Mouse (Mus musculus) heart, postnatal 25 days (tissue): Measurements from ENCODE around the gene 4930564D02Rik. TPM values are rescaled to one million over a fixed set of nuclear protein-coding genes. Genes with fewer than 3 reads are reported as not detected.

Source experiments
- DNase-seq: peaks from one replicate; pipeline ENCODE4 v3.0.0; 2022; ENCODE audit warnings: low spot score
- intact Hi-C: fragments of 180-260 bp; cut with DNase I; formaldehyde crosslinking; loops from one replicate; pipeline ENCODE4 v1.15.1; 2025
- total RNA-seq, 2 experiments: library from RNA; stranded (reverse); gene quantifications; 2 replicates each; pipeline ENCODE4 v1.2.3; 2021

Gene 4930564D02Rik
- total RNA-seq, 2 experiments from 2014 or later, result not detected

DNA sequence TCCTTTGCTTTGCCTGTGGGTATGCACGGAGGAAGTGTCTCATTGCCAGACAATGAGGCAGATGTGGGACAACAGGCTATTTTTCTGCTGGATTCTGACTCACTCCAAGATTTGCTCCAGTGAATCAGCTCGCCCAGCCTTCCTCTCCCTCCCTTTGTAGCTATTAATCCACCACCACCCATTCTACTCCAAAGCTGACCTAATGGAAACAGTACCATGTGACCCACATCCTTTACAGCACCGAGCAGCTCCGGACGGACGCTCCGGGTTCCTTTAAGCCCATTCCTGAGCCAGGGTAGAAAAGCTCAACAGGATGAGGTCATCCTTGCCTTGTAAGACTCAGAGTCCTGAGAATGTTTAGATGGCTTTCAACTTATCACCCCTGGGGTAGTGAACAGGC is 11.7 kb upstream of the 4930564D02Rik start:
- intact Hi-C loops, result loop anchor here (5.0 kb wide), 2 partner anchors 188 to 268 kb away; partner anchors contain the start of gene Rhoc

DNA sequence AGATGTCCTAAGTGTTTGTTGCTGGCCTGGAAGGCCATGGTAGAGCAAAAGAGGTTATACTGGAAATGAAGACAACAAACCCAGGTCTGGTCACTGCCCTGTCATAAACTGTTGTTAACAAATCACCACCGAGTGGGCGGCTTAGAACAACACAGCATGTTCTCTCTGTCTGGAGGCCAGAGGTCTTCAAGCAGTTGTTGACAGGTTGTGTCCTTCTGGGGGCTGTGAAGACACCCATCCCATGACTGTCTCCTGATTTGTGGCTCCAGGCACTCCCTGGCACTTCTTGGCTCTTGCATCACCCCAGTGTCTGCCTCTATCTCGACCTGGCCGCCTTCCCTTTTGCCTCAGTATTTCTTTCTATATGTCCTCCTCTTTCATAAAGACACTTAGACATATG is 11.0 kb upstream of the 4930564D02Rik start:
- DNase-seq, result no peak

More for the DNA sequence above, 11.7 kb upstream of the 4930564D02Rik start:
- peak; percentile 85 for DNase-seq

DNA sequence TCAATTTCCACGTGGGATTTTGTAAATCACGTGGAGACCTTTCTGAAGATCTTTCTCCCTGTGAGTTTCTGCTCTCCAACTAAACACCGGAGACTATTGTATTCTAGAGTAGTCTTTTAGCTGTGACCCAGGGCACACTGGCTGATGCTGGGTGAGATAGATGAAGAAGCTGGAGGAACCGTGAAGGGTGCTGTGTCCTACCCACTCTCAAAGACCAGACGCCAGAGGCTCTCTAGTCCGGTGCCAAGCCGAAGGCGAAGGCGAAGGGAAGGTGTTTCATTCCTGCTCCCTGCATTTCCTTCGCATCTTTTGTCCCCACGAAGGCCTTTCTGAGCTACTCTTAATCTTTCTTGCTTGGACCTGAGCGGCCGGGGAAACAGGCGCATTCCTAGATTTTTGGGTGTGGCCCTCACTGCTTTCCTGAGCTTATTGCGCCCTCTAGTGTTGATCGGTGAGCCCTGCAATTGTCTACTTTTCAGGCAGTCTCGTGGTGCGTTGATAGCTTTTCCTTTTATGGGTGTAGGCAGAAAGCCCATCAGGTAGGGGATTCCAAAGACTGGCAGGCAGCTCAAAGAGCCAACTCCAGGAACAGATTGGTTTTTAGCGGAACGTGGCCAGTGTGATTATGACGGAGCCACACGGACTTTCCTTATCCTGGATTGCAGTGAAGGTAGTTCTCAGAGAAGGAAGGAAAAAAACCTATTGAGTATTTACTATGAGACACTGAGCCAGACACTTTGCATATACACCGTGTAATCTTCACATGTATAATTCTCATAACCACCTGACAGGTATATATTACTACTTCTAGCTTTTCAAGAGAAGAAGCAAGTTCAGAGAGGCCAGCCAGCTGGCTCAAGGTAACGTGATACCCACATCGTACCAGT is 7.8 kb upstream of the 4930564D02Rik start:
- intact Hi-C loops, result loop anchor here (1.0 to 5.0 kb wide), 3 partner anchors 67 to 272 kb away; partner anchors contain the start of gene Rhoc
- peak; percentile 69 for DNase-seq

More for the DNA sequence above, 11.0 kb upstream of the 4930564D02Rik start:
- intact Hi-C loops, result loop anchor here (5.0 kb wide), 2 partner anchors 188 to 268 kb away; partner anchors contain the start of gene Rhoc

DNA sequence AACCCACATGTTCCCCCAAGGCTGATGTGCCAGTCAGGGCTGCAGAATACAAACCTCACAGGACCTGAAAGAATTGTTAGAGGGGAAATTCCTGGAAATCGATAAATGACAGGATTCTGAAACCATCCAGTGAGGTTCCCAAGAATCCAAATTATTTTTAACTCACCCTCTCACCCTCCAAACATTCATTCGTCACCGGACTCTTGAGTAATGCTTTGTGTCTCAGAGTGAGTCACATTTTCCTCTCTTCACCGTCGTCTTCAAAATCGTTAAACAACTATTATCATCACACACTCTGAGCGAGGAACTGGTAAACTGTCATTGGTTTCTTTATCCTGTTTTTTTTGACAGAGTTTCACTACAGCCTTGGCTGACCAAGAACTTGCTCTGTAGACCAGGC is 6.7 kb upstream of the 4930564D02Rik start:
- intact Hi-C loops, result loop anchor here (1.0 to 5.0 kb wide), 5 partner anchors 68 to 348 kb away; partner anchors contain the start of gene Rhoc

DNA sequence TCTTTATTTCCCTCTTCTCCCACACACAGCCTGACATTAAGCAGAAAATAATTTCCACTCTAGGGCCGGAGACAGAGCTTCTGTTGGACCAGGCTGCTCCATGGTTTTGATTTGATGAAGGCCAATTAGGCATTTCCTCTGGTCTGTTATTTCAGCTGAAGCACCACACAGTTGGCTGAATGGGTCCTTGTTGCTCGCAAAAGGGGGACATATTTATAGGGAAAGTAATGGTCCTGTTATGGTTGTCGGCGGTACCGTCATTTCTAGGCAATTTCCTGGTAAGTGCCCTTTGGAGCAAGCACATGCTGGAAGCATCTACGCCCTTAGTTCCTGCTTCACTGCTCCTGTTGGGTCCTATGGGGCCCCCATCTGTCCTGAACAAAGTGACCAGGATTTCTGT is 5.7 kb upstream of the 4930564D02Rik start:
- intact Hi-C loops, result loop anchor here (5.0 kb wide), 2 partner anchors 289 to 349 kb away; no protein-coding TSS in a partner anchor
- no peak for DNase-seq

More for the DNA sequence above, 6.7 kb upstream of the 4930564D02Rik start:
- no peak for DNase-seq

DNA sequence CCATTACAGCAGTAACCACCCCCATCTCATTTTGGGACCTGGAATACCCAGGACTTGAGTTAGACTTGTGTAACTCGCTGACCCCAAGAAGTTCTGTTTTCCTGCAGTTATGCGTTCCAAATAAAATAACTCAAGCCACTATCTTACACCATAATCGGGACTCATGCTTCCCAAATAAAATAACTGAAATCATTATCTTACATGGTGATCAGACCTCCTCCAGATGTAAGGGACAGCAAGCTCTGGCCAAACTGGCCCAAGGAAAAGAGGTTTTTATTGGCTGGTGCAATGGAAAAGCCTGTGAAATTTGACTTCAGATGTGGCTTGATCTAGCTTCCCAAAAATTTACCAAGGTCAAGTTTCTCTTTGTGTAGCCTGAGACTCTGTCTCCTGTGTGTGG is 5.1 kb upstream of the 4930564D02Rik start:
- intact Hi-C loops, result loop anchor here (5.0 kb wide), 2 partner anchors 289 to 349 kb away; no protein-coding TSS in a partner anchor
- no peak for DNase-seq

DNA sequence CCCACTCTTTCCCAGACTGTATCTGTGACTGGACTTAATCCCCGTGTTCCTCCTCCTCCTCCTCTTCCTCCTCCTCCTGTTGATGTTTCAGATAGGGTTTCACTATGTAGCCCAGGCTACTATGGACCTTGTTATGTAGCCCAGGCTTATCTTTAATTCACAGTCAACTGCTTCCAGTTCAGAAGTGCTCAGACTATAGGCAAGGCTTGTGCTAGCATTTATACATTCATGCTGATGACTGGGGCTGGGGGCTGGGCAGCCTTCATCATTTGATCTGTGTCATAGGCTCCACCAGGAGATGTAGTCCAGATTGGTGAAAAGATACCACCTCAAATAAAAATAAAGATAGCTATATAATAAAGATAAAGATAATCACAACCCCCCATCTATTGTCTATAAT is 4.7 kb upstream of the 4930564D02Rik start:
- intact Hi-C loops, result loop anchor here (5.0 kb wide), 2 partner anchors 290 to 350 kb away; no protein-coding TSS in a partner anchor
- no peak for DNase-seq

DNA sequence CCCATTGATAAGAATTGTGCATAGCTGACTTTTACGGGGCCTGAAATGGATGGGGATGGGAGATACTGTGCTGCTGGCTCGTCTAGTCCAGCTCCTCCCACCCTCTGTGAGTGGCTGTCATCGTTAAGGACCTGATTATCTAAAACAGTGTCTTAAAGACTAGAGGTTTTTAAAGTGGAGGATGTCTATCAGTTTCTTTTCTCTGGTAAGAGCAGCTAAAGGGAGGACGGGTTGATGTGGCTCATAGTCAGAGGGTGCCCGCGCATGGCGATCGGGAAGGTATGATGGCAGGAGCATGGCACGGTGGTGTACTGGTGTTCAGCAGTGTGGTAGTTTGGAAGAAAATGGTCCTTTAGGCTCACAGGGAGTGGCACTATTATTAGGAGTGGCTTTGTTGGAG is 4.0 kb upstream of the 4930564D02Rik start:
- intact Hi-C loops, result loop anchor here (5.0 kb wide), 2 partner anchors 290 to 350 kb away; no protein-coding TSS in a partner anchor
- no peak for DNase-seq

DNA sequence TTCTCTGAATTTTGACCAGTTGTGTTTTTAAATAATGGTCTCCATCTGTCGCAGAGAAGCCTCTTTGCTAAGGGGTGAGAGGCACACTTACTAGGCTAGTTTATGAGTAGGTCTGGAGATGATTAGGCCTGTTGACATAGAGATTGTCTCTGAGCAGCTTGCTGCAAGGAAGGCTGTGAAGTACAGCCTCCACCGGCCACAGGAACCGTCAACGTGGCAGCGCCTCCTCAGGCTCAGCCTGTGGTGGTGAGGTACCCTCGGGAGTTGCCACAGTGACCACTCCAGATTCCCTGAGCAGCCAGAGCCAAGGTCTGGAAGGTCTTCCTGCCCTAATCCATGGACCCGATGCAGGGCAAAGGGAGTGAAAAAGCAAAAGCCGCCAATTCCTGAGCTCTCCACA is 3.9 kb downstream of the 4930564D02Rik start:
- intact Hi-C loops, result no loop called here
- DNase-seq, result no peak

DNA sequence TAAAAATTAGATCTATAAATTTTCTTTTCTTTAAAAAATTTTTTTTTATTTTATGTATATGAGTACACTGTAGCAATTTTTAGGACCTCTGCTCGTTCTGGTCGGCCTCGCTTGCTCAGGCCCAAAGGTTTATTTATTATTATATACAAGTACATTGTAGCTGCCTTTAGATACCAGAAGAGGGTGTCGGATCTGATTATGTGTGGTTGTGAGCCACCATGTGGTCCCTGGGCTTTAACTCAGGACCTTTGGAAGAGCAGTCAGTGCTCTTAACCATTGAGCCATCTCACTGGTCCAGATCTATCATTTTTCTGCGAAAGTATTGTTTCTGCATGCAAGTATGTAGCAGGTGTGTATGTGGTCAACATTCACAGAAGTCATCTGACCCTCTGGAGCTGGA is 4.6 kb downstream of the 4930564D02Rik start:
- intact Hi-C loops, result no loop called here
- no peak for DNase-seq

DNA sequence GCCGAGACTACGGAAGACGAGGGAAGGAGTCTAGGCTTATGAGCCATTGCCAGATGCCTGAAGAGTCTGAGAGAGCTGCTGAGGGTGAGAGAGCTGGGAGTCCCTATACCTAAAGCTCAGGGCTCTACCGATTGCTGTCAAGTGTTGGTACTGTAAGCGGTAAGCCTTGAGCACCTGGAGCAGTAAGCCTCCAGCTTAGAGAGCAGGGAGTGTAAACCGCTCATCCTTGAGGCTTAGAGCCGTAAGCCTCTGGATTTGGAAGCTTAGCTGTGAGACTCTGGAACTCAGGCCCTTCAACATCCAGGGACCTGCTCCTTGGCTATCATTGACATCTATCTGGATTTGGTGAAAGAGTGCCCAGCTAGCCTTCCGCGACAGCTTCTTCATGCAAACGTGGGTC is 5.9 kb downstream of the 4930564D02Rik start:
- intact Hi-C loops, result no loop called here
- no peak for DNase-seq

DNA sequence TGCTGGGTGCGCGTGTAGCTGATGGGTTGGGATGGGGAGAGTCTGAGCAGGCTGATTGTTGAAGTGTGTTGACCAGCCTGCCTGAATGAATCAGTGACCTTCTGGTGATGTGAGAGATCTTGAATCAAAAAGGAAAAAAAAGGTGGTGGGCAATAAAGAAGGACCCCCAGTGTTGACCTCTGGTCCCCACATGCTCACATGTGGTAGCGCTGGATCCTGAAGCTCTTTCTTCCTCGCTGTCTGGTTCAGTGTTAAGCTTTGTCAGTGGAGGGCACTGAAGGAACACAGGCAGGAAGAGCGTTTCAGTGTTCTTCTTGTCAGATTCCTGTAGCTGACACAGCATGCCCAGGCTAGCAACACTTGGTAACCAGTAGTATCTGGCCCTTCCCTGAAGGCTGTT is 9.2 kb downstream of the 4930564D02Rik start:
- intact Hi-C loops, result no loop called here

DNA sequence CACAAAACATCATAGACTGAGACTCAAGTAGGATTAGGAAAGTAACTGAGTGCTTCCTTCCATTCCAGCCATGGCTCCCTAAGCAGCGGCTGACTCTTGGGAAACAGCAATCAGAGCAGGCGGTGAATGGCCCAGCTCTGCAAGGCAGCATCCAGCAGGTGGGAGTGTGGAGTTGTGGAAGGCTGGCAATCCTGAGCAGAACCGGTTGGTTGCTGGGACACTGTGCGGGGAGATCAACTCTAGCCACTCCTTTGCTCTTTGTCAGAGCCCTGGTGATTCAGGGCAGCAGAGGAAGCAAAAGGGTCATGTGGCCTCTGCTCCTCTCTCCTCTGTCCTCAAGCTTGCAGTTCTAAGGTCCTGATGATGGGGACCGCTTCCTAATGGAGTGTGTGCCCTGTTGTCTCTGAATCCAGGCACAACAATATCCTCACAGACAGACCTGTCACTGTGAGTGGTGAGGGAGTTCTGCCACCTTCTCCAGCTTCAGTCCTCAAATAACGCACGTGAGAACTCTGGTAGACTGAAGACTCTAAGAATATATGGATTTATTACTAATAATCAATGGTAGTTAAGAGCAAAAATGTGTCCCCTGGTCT is 11.7 kb downstream of the 4930564D02Rik start:
- intact Hi-C loops, result loop anchor here (1.0 kb wide), 1 partner anchor 87 kb away; no protein-coding TSS in a partner anchor

More for the DNA sequence above, 9.2 kb downstream of the 4930564D02Rik start:
- no peak for DNase-seq

DNA sequence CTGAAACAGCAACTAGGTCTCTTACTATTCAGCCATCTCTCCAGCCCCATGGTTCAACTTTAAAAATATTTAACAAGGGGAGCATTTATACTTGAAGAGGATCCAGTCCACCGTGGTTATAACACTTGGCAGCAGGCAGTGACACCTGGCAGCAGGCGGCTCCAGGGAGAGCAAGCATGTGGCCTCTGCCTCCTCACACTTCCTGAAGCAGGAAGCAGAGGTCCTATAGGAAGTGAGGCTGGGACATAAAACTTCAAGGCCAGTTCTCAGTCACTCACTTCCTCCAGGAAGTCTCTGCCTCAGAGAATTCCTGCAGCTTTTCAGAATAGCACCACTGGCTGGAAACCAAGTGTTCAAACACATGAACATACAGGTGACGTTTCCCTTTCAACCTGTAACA is 20.7 kb downstream of the 4930564D02Rik start:
- no peak for DNase-seq
- intact Hi-C loops, result no loop called here

More for the DNA sequence above, 11.7 kb downstream of the 4930564D02Rik start:
- DNase-seq, result peak; percentile 45

DNA sequence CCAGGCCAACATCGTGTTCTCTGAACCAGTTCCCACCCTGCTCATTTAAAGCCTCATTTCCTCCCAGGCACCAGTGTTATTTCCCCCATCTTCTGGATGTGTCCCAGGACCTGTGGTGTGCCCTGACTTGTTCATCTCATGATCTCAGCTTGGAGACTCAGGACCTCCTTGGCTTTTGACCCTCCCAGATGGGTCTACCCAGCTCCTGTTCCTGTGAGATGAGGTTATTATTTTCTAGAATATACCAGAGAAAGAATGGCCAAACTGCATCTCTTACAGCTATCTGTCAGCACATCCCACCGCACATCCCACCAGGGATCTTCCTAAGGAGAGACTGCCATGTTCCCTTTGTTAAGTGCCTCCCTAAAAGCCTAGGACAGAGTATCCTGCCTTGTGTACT is 22.0 kb downstream of the 4930564D02Rik start:
- no peak for DNase-seq
- intact Hi-C loops, result no loop called here

DNA sequence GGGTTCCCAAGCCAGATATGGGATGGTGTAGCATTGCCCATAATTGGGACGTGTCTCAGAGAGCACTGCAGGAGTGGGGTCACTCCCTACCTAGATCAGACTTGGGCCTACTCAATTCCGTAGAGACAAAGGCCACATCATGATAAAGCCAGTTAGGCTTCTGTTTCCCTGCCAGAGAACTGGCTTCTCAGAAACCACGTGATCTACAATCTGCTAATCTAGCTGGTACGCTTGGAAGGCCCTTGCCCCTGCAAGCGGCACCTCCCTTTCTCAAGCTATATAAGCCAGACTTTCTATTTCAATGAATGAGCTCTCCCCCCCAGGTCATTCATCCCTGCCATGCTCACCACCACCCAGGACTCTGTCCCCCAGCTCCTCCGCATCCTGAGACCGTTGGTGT is 23.5 kb downstream of the 4930564D02Rik start:
- intact Hi-C loops, result no loop called here
- no peak for DNase-seq

DNA sequence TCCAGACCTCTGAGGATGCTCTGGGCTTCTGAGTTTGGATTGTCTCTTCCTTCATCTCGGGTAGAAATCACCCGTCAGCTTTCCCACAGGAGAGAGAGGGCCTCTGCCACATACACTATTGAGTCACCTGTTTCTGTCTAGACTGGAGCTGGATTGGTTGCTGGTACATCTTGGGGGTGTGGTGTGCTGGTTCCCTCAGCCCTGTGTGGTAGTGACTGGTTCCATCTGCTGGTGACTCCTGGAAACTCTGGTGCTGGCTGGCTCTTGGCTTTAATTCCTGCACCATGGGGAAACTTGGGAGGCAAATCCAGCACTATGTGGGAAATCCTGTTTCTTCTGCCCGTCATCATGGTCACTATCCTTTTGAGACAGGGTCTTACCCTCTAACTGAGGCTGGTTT is 24.3 kb downstream of the 4930564D02Rik start:
- intact Hi-C loops, result no loop called here
- DNase-seq, result peak; percentile 24

DNA sequence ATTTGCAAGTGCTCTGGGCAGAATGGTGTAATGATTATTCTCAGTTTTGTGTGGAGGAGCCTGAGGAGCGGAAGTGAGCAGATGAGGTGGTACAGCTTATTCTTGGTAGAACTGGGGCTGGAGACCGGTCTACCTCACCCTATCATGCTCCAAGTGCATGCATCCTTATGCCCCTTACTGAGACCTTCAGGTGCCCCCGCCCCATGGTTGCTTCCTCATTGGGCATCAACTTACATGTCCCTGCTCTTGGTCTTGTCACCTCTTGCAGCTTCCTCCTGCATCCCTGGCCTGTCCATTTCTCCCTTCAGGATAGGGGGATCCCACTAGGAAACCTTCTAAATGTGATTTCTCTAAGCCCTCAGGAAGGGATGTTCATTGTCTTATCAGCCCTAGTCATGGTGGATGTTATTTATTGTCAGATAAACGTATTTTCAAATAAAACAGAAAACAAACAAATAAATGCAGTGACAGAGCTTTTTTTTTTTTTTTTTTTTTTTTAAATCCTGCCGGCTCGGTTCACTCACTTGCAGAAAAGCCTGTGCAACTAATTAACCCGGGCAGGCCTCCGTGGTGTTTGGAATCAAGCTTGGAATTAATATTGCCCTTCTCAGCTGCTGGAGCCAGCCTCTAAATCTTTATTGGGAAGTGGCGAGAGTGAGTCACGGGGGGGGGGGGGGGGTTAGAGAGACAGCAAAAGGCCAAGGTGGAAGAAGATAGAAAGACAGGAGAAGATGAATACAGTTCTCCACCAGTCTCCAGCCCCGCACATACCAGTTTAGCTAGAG is 26.3 kb downstream of the 4930564D02Rik start:
- DNase-seq, result no peak
- intact Hi-C loops, result no loop called here

DNA sequence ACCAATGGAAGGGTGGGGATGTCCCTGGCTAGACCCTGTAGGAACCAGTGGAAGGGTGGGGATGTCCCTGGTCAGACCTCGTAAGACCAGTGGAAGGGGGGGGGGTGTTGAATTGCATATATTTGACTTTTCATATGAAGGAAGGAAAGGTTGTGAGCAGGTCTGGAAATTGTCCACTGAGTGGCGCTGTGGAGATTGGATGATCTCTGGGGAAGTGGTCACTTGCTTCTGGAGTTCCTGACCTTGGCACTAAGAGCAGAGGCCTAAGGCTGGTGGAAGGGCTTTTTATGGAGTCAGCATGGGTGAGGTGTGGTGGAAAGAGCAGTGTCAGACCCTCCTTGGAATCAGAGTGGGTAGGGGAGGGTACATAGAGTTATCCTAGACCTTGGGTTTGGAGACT is 27.8 kb downstream of the 4930564D02Rik start:
- no peak for DNase-seq
- intact Hi-C loops, result no loop called here

DNA sequence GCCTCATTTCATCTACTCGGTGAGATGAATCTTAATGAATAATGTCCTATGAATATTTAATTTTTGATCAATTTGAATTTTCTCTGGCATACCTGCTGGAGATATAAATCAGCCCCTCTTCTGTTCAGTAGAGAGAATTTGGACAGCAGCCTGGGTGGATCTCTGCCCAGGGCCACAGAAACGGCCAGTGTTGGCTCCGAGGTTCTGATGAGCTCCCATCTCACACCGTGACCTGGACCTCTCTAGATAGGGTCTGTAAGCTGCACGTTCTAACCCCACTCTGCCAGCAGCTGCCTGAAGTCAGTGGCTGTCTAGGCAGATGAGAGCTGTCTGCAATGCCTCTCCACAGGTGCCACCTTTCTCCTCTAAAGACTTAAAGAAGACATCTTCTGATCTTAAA is 28.4 kb downstream of the 4930564D02Rik start:
- DNase-seq, result no peak
- intact Hi-C loops, result no loop called here
